Mouse (Mus musculus) frontal cortex, postnatal 25 days (tissue): ENCODE data around the gene Areg.

ENCODE experiments used
- DNase-seq, 2 experiments: peaks; one replicate each; pipeline ENCODE4 v3.0.0; 2022; ENCODE audit warnings: low spot score in 2 of 2

Gene Areg

GRCm38 (mm10) chr5:91166601-91167000 is 27.2 kb downstream of the Areg start:
- no peak for DNase-seq

DNA sequence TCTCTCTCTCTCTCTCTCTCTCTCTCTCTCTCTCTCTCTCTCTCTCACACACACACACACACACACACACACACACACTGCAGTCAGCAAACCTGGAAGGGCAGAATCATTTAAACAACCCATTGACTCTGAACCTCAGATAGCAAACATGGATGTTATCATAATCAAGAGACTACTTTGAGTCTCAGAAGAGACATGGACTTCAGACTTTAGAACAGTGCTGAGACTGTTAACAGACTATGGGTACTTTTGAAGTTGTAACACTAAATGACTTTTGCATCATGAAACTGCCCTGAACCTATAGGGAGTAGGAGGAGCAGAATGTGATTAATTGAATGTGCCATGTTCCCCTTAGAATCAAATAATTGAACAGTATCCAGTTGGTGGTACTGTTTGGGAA is 37.0 kb downstream of the Areg start:
- no peak for DNase-seq

- no peak for DNase-seq
These were observed 55.2 kb downstream of the Areg start for GRCm38 (mm10) chr5:91194572-91194971.
